Mouse (Mus musculus): ENCODE data around the gene Theg. TPM values are rescaled to one million over a fixed set of nuclear protein-coding genes. Genes with fewer than 3 reads are reported as not detected.

The Theg gene
- total RNA-seq, 2 experiments from 2014 or later, result 1.1 to 1.3 TPM

GRCm38 (mm10) chr10:79543884-79544597 is 43.1 kb downstream of the Theg start:
- intact Hi-C loops (cut with DNase I), result no loop called here
- peak in 1 of 2 experiments; percentile 3 for DNase-seq (ENCODE audit: low spot score in 2 of 2)

GRCm38 (mm10) chr10:79542171-79542570 is 45.0 kb downstream of the Theg start:
- intact Hi-C loops (cut with DNase I), result no loop called here

GRCm38 (mm10) chr10:79541522-79541921 is 45.6 kb downstream of the Theg start:
- DNase-seq (ENCODE audit: low spot score in 2 of 2), result peak in 1 of 2 experiments; percentile 4
- intact Hi-C loops (cut with DNase I), result no loop called here

More at GRCm38 (mm10) chr10:79542171-79542570, 45.0 kb downstream of the Theg start:
- DNase-seq (ENCODE audit: low spot score in 2 of 2), result peak in 1 of 2 experiments; percentile 3

- peak in 1 of 2 experiments; percentile 3 for DNase-seq (ENCODE audit: low spot score in 2 of 2)
- intact Hi-C loops (cut with DNase I), result no loop called here
Observed at GRCm38 (mm10) chr10:79540746-79541145, 46.4 kb downstream of the Theg start.

- DNase-seq (ENCODE audit: low spot score in 2 of 2), result peak in 1 of 2 experiments; percentile 2
Observed at GRCm38 (mm10) chr10:79539701-79540495, 47.2 kb downstream of the Theg start.

GRCm38 (mm10) chr10:79538873-79539272 is 48.3 kb downstream of the Theg start:
- peak in 1 of 2 experiments; percentile 1 for DNase-seq (ENCODE audit: low spot score in 2 of 2)
- intact Hi-C loops (cut with DNase I), result no loop called here

More at GRCm38 (mm10) chr10:79539701-79540495, 47.2 kb downstream of the Theg start:
- intact Hi-C loops (cut with DNase I), result no loop called here

GRCm38 (mm10) chr10:79538323-79538722 is 48.8 kb downstream of the Theg start:
- peak in 1 of 2 experiments; percentile 5 for DNase-seq (ENCODE audit: low spot score in 2 of 2)

GRCm38 (mm10) chr10:79537781-79538180 is 49.4 kb downstream of the Theg start:
- intact Hi-C loops (cut with DNase I), result no loop called here
- no peak for DNase-seq (ENCODE audit: low spot score in 2 of 2)

More at GRCm38 (mm10) chr10:79538323-79538722, 48.8 kb downstream of the Theg start:
- intact Hi-C loops (cut with DNase I), result no loop called here

- intact Hi-C loops (cut with DNase I), result no loop called here
- peak in 1 of 2 experiments; percentile 1 for DNase-seq (ENCODE audit: low spot score in 2 of 2)
Observed at GRCm38 (mm10) chr10:79537271-79537670, 49.9 kb downstream of the Theg start.

- peak in 1 of 2 experiments; percentile 2 for DNase-seq (ENCODE audit: low spot score in 2 of 2)
- intact Hi-C loops (cut with DNase I), result no loop called here
Observed at GRCm38 (mm10) chr10:79536461-79537080, 50.6 kb downstream of the Theg start.

GRCm38 (mm10) chr10:79535431-79535830 is 51.7 kb downstream of the Theg start:
- DNase-seq (ENCODE audit: low spot score in 2 of 2), result peak in 1 of 2 experiments; percentile 1
- intact Hi-C loops (cut with DNase I), result no loop called here

- intact Hi-C loops (cut with DNase I), result no loop called here
- peak; percentile 2 for DNase-seq (ENCODE audit: low spot score in 2 of 2)
Observed at GRCm38 (mm10) chr10:79534426-79534825, 52.7 kb downstream of the Theg start.

- intact Hi-C loops (cut with DNase I), result no loop called here
- peak; percentile 12 to 23 for DNase-seq (ENCODE audit: low spot score in 2 of 2)
Observed at GRCm38 (mm10) chr10:79533126-79533911, 53.8 kb downstream of the Theg start, which contains the start of gene Plpp2. Gene Plpp2 (minus strand): TSS chr10:79533796.

GRCm38 (mm10) chr10:79532678-79533077 is 54.5 kb downstream of the Theg start:
- DNase-seq (ENCODE audit: low spot score in 2 of 2), result peak in 1 of 2 experiments; percentile 2

GRCm38 (mm10) chr10:79531593-79531992 is 55.5 kb downstream of the Theg start:
- intact Hi-C loops (cut with DNase I), result no loop called here
- no peak for DNase-seq (ENCODE audit: low spot score in 2 of 2)

More at GRCm38 (mm10) chr10:79532678-79533077, 54.5 kb downstream of the Theg start:
- intact Hi-C loops (cut with DNase I), result no loop called here

- intact Hi-C loops (cut with DNase I), result no loop called here
- no peak for DNase-seq (ENCODE audit: low spot score in 2 of 2)
Observed at GRCm38 (mm10) chr10:79530721-79531120, 56.4 kb downstream of the Theg start.

- intact Hi-C loops (cut with DNase I), result no loop called here
- no peak for DNase-seq (ENCODE audit: low spot score in 2 of 2)
Observed at GRCm38 (mm10) chr10:79530241-79530640, 56.9 kb downstream of the Theg start.

- intact Hi-C loops (cut with DNase I), result no loop called here
- no peak for DNase-seq (ENCODE audit: low spot score in 2 of 2)
Observed at GRCm38 (mm10) chr10:79528081-79528480, 59.0 kb downstream of the Theg start.

GRCm38 (mm10) chr10:79527453-79527845 is 59.7 kb downstream of the Theg start:
- intact Hi-C loops (cut with DNase I), result no loop called here
- no peak for DNase-seq (ENCODE audit: low spot score in 2 of 2)
